Mouse (Mus musculus) lung, embryonic 14.5 days (tissue): ENCODE data around the gene Dgkq. TPM values are rescaled to one million over a fixed set of nuclear protein-coding genes. Genes with fewer than 3 reads are reported as not detected.

Experiments
- ATAC-seq: fragments of 200-750 bp; cut with Nextera tagmentation; 2 replicates; pipeline ENCODE4 v1.8.0; 2017; ENCODE audit warnings: mild to moderate bottlenecking, moderate TSS enrichment, moderate library complexity; ENCODE audit not compliant: insufficient read depth
- DNase-seq: peaks from one replicate; pipeline ENCODE4 v3.0.0-alpha.2; 2015
- H3K27ac ChIP-seq: fragments of 300-500 bp; sonication (generic); 2 replicates; pipeline ENCODE4 v1.5.1; 2014; ENCODE audit warnings: low read depth, mild to moderate bottlenecking, moderate library complexity
- H3K27me3 ChIP-seq: fragments of 300-500 bp; sonication (generic); 2 replicates; pipeline ENCODE4 v1.6.1; 2014; ENCODE audit warnings: low read length, control low read depth; ENCODE audit not compliant: insufficient read depth
- H3K36me3 ChIP-seq: fragments of 300-500 bp; sonication (generic); 2 replicates; pipeline ENCODE4 v1.6.1; 2014; ENCODE audit warnings: control low read depth; ENCODE audit not compliant: insufficient read depth
- H3K4me1 ChIP-seq: fragments of 300-500 bp; sonication (generic); 2 replicates; pipeline ENCODE4 v1.6.1; 2014; ENCODE audit warnings: antibody characterized with exemption, control low read depth; ENCODE audit not compliant: insufficient read depth
- H3K4me2 ChIP-seq: fragments of 300-500 bp; sonication (generic); 2 replicates; pipeline ENCODE4 v1.6.1; 2014; ENCODE audit warnings: mild to moderate bottlenecking
- H3K4me3 ChIP-seq: fragments of 300-500 bp; sonication (generic); 2 replicates; pipeline ENCODE4 v1.5.1; 2014; ENCODE audit warnings: low read depth, low read length
- H3K9ac ChIP-seq: fragments of 300-500 bp; sonication (generic); 2 replicates; pipeline ENCODE4 v1.6.1; 2014
- H3K9me3 ChIP-seq: fragments of 300-500 bp; sonication (generic); 2 replicates; pipeline ENCODE4 v1.6.1; 2016; ENCODE audit warnings: low read depth, low read length, control low read depth
- CTCF ChIP-seq: IDR thresholded peaks from 2 replicates; pipeline ENCODE4 v1.5.1; 2016; ENCODE audit warnings: antibody characterized with exemption, low read depth
- WGBS: fragments of 180-500 bp; shearing (Covaris S2); extraction: QIAGEN DNeasy Blood & Tissue Kit; methylation state at CpG from one replicate; pipeline ENCODE4 v1.1.7; 2014; 5-methylcytosine and 5-hydroxymethylcytosine counted together
- polyA plus RNA-seq: library from polyadenylated mRNA; unstranded; fragments of >200 nt; fragmentation: Nextera tagmentation; extraction: Ambion mirVana; gene quantifications from 2 replicates; pipeline ENCODE4 v1.2.1, GENCODE M21; 2014

Dgkq gene
- polyA plus RNA-seq, 1 experiment from 2014 or later, result 12.1 TPM

DNA sequence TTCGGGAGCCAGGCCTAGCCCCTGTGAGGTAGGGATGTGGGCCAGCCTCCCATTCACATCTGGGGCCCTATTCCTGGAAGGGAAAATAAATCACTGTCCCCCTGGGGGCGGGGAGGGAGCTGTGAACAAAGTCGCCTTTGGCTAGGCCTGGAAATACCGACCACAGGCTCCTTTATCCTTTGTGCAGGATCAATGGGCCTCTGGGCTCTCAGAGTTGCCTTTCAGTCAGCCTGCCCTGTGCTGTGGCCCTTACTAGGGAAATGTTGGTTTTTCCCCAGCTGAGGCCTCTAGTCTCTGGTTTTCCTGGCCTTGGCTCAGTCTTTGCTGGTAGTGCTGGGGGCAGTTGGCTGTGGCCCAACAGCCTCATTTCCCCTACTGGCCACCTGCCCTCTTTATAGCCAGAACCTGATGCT lies 27.9 kb upstream of the Dgkq start:
- TF ChIP-seq CTCF, result no peak
- Histone ChIP-seq H3K27ac (peak overlapping the region; percentile 16; the same call in 1 of the 2 replicates), H3K4me3 (no peak overlapping the region), H3K4me1 (peaks cover 20% of the 10 kb centered on the region), H3K27me3 (no peaks in the 10 kb centered on the region), H3K36me3 (0 out of 2 replicates have a peak, but pooled peaks cover 2% of the 10 kb centered on the region), H3K4me2 (0 out of 2 replicates have a peak overlapping the region, but pooled peaks have one; percentile 7), H3K9ac (0 out of 2 replicates have a peak overlapping the region, but pooled peaks have one; percentile 6), H3K9me3 (no peaks in the 10 kb centered on the region)
- no peak for DNase-seq
- ATAC-seq, result no peak
- WGBS, result 38% methylated on average over 4 of the region's 4 CpGs

DNA sequence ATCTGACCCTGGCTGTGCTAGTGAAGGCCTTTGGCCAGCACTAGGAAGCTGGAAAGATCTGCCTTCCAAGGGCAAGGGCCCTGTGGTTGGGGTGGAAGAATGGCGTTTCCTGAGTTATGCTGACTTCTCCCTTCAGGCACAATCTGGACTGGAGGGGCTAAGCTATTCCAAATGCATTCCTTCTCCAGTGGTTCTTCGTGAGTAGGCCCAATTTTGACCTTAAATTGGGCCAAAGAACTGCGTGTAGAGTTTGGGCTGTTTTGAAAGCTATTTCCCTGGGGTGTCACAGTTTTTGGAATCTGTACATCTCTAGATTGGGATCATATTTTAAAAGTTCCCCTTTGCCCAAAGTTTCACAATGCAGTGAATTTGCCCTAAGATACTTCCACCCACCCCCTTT lies 27.1 kb upstream of the Dgkq start:
- no peak for TF ChIP-seq CTCF
- 81% methylated on average over 3 of the region's 3 CpGs for WGBS
- H3K27me3 ChIP-seq, result no peaks in the 10 kb centered on the region
- no peak overlapping the region for H3K27ac ChIP-seq
- peak overlapping the region; percentile 15; the same call in 1 of the 2 replicates for H3K4me2 ChIP-seq
- ATAC-seq, result no peak
- no peak overlapping the region for H3K9ac ChIP-seq
- no peak for DNase-seq
- no peaks in the 10 kb centered on the region for H3K9me3 ChIP-seq
- 0 out of 2 replicates have a peak, but pooled peaks cover 2% of the 10 kb centered on the region for H3K36me3 ChIP-seq
- H3K4me1 ChIP-seq, result peaks cover 20% of the 10 kb centered on the region
- H3K4me3 ChIP-seq, result no peak overlapping the region

DNA sequence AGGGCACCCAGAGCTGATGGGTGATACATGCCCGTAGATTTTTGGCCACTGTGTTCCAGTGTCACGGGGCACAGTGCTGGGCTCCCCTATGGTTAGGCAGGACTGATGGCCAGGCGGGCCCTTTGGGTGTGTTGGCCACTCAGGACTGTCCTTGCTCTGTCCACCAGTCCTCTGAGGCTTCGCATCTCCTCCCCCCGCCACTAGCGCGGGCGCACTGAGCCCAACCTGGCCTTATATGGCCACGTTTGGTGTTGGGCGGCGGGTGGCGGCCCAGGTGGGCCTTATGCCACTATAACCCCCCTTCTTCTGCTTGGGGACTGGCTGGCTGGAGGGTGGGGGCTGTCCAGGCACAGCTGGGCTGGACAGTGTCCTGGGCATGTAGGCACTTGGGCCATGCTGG lies 26.4 kb upstream of the Dgkq start:
- H3K4me3 ChIP-seq, result peak overlapping the region; percentile 80; the same call in 1 of the 2 replicates
- TF ChIP-seq CTCF, result no peak
- no peak for ATAC-seq
- H3K27ac ChIP-seq, result no peak overlapping the region
- 93% methylated on average over 11 of the region's 12 CpGs for WGBS
- H3K36me3 ChIP-seq, result 0 out of 2 replicates have a peak, but pooled peaks cover 2% of the 10 kb centered on the region
- H3K4me2 ChIP-seq, result peak overlapping the region; percentile 75; the same call in 1 of the 2 replicates
- no peaks in the 10 kb centered on the region for H3K9me3 ChIP-seq
- no peak overlapping the region for H3K9ac ChIP-seq
- no peaks in the 10 kb centered on the region for H3K27me3 ChIP-seq
- DNase-seq, result no peak
- H3K4me1 ChIP-seq, result peaks cover 20% of the 10 kb centered on the region

DNA sequence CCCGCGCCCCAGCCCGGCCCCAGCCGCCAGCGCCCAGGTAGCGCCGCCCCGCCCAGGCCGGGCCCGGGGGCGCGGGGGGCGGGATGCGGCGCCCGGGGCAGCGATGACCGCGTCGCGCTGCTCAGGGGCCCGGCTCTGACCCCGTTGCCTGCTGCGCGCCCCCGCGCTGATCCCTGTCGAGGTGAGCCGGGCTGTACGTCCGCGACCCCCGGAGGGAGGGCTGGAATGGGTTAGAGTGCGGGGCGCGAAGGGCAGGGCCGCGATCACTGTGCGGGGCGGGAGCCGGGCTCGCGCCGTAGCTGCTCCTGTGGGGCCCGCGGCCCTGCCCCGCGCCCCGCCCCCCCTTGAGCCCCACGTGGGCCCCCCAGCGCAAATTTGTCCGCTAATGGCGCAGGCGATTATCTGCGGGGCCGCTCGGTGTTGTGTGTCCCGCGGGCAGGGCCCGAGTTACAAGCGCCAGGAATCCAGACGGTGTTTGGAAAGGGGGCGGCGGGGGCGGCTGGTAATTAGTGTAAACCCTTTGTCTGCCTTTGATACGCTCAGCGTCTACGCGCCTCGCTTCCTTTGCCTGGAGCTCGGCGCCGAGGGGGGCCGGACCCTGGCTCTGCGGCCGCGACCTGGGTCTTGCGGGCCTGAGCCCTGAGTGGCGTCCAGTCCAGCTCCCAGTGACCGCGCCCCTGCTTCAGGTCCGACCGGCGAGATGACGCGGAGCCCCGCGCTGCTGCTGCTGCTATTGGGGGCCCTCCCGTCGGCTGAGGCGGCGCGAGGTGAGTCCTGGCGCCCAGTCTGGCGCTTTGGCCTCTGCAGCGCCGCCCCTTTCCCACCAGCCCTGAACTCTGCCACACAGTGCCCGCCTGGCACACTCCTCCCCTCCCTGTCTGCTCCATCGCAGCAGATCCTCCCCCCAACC lies 25.1 kb upstream of the Dgkq start:
- peak overlapping the region; percentile 75 for H3K4me2 ChIP-seq
- under 1% methylated on average over 93 of the region's 99 CpGs for WGBS
- DNase-seq, result peak; percentile 61
- peak overlapping the region; percentile 80 for H3K4me3 ChIP-seq
- H3K4me1 ChIP-seq, result peaks cover 20% of the 10 kb centered on the region
- H3K27me3 ChIP-seq, result no peaks in the 10 kb centered on the region
- no peaks in the 10 kb centered on the region for H3K9me3 ChIP-seq
- H3K27ac ChIP-seq, result peak overlapping the region; percentile 69
- peak; percentile 63 for ATAC-seq
- no peak for TF ChIP-seq CTCF
- H3K36me3 ChIP-seq, result 0 out of 2 replicates have a peak, but pooled peaks cover 2% of the 10 kb centered on the region
- H3K9ac ChIP-seq, result peak overlapping the region; percentile 80

DNA sequence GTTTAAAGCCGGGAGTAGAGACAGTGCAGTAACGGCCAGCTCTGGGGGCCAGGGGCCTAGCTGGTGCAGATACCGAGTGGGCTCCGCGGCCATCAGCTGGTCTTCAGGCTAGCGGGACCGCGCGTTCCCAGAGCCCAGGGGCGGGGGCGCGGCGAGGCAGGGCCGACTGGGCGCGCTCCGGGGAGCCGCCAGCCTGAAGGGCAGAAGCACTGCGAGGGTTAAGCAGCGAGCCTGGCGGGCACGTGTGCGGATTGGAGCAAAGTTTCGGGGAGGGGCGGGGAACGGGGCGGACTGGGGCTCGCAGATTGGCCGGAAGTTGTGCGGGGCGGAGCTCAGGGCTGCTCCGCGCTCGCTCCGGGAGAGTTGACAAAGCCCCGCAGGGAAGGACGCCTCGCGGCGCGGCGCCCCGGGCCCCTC lies 24.4 kb upstream of the Dgkq start:
- peak overlapping the region; percentile 80 for H3K4me3 ChIP-seq
- peaks cover 16% of the 10 kb centered on the region; the same call in 1 of the 2 replicates for H3K4me1 ChIP-seq
- no peaks in the 10 kb centered on the region for H3K9me3 ChIP-seq
- peak overlapping the region; percentile 80 for H3K9ac ChIP-seq
- 0 out of 2 replicates have a peak, but pooled peaks cover 2% of the 10 kb centered on the region for H3K36me3 ChIP-seq
- no peaks in the 10 kb centered on the region for H3K27me3 ChIP-seq
- peak; percentile 95 for ATAC-seq
- no peak overlapping the region for H3K27ac ChIP-seq
- under 1% methylated on average over 43 of the region's 43 CpGs for WGBS
- TF ChIP-seq CTCF, result no peak
- DNase-seq, result peak; percentile 95
- peak overlapping the region; percentile 75 for H3K4me2 ChIP-seq

DNA sequence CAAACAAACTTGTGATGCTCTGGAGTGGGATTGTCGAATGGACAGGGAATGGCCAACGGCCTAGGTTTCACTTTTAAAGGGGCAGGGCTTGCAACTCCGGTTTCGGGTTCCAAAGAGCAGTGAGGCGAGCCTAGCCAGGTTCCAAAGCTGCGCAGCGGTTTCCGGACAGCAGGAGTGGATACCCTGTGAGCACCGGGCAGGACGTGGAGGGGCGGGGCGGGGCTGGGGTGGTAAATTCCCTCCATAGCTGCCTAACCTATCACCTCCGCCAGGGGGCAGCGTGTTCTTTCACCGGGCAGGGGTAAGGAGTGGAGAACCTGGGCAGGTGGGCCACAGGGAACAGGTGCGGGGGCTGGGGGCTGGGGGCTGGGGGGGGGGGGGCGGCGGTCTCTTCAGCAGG lies 22.8 kb upstream of the Dgkq start, which contains the start of gene Fgfrl1:
Gene Fgfrl1 (plus strand): TSS at position 112 of the 400 bp plus-strand sequence.
- ATAC-seq, result no peak
- Histone ChIP-seq H3K4me3 (peak within 1 kb of the TSS; percentile 80), H3K36me3 (0 out of 2 replicates have a peak, but pooled peaks cover 2% of the 10 kb centered on the region), H3K4me1 (peaks cover 15% of the 10 kb centered on the region; the same call in 1 of the 2 replicates), H3K27me3 (no peaks in the 10 kb centered on the region), H3K9ac (peak within 1 kb of the TSS; percentile 80), H3K4me2 (peak within 1 kb of the TSS; percentile 75), H3K9me3 (no peaks in the 10 kb centered on the region), H3K27ac (no peak within 1 kb of the TSS)
- TF ChIP-seq CTCF, result peak; percentile 64
- DNase-seq, result peak; percentile 69
- 0% methylated on average over 16 of the region's 18 CpGs for WGBS

DNA sequence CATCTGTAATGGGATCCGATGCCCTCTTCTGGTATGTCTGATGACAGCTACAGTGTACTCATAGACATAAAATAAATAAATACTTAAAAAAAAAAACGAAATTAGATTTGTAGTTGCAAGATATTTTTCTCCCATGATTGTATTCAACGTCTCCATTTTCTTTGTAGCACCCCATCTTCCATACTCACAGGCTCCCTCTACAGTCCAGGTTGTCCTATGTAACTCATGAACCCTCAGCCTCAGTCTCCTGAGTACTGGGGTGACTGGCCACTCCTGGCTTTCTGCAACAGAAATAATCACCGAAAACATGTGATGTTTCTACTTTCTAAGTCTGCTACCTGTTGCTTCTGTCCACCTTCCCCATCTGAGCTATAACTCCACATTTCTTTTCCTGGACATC lies 21.7 kb upstream of the Dgkq start:
- Histone ChIP-seq H3K9ac (no peak overlapping the region), H3K4me2 (no peak overlapping the region), H3K4me3 (no peak overlapping the region), H3K27ac (no peak overlapping the region), H3K9me3 (no peaks in the 10 kb centered on the region), H3K36me3 (0 out of 2 replicates have a peak, but pooled peaks cover 2% of the 10 kb centered on the region), H3K27me3 (no peaks in the 10 kb centered on the region), H3K4me1 (0 out of 2 replicates have a peak, but pooled peaks cover 8% of the 10 kb centered on the region)
- ATAC-seq, result no peak
- WGBS, result 62% methylated on average over 4 of the region's 4 CpGs
- TF ChIP-seq CTCF, result peak; percentile 32
- peak; percentile 30 for DNase-seq
